Mouse (Mus musculus) cerebellum, postnatal 14 days (tissue): ENCODE measurements around the gene Rras2.

Experiments used
- DNase-seq, 2 experiments: peaks; one replicate each; pipeline ENCODE4 v3.0.0; 2021; ENCODE audit warnings: mixed read lengths in 2 of 2

Rras2 gene

DNA sequence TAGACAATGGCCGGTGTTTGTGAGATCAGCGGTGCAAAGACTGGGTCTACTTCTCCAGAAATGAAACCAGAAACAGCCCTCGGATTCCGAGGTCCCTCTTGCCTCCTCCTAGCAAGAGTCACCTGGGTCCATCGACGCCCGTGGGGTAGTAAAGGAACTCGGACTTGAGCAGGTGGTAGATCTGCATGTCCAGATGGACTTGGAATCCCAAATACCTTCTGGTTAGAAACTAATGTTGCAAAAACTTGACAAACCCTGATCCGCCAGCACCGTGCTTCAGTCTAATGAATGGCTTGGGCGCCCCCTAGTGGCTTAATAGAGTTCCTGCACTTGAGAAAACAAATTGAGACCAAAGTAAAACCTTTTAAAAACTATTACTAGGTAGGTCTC is 96.9 kb downstream of the Rras2 start:
- DNase-seq: peak; percentile 90 to 93

- peak in 1 of 2 experiments; percentile 45 for DNase-seq
Observed at GRCm38 (mm10) chr7:114020057-114020703, 97.4 kb downstream of the Rras2 start.

GRCm38 (mm10) chr7:114018861-114019260 is 98.7 kb downstream of the Rras2 start:
- DNase-seq: no peak

DNA sequence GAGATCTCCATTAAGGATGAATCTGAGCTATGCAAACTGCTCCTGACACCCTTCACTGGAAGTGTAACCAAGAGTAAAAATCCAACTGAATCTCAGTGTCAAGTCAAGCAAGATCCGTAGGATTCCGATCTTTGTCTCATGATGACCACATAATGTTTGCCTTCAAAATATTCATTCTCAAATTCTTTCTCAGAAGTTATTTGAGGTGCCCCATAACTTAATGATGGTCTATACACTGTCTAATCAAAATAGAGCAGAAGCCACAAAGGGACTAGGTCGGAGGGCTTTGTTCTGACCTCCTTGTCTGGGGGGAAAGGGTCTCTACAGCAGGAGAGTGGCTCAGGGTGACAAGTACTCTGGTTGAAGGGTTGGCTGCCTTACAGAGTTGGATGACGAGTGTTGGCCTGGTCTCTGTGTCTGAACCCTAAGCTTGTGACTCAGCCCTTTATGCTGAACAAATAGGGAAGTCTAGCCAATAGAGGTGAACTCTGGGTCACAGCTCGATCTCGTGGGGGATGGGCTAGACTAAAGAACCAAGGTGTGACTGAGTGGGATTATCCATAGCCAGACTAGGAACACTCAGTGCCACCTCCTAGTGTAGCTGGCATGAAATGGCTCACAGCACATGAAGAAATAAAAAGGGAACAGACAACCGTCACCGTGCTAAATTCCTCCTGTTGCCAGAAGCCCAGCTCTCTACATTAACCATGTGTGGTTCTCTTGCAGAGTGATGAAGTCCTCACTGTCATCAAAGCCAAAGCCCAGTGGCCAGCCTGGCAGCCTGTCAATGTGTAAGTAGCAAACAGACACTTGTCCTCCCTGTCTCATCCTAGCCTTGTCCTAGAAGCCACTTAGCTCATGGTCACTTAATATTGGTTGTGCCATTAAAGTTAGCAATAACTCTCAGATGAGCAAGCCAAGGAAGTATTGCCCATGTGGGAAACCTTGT is 101.3 kb downstream of the Rras2 start:
- DNase-seq: peak in 1 of 2 experiments; percentile 59

DNA sequence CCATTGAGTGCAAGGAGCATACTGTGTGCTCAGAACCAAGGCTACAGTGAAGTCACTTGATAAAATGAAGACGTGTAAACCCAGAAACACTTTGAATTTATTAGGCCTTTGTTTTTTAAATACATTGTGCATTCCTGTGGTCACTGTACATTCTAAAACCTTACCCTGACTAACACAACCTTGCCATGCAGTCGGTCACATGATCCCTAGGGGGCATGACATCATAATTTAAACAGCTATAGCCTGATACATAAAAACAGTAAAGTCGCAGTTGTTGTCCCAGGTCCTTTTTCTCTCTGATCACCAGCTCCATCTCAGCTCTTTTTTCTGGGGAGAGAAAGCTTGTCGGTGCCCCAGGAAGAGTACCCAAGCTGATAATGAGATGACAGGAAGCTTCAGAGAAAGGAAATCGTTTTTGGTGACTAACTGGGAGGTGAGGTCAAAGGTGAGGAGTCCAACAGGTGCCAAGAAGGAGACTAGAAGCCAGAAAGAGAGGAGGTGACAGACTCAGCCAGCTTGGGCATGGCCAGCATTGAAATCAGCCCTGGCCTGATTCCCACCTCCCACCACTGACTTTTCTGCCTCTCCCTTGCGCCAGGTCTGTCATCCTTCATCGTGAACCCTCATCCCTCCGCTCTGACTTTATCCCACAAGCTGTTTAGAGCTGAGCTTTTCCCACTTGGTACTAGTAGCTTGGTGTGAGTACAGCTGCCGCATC is 105.7 kb downstream of the Rras2 start:
- peak; percentile 54 to 58 for DNase-seq

- peak in 1 of 2 experiments; percentile 56 for DNase-seq
Observed at GRCm38 (mm10) chr7:114007565-114007964, 110.0 kb downstream of the Rras2 start.

DNA sequence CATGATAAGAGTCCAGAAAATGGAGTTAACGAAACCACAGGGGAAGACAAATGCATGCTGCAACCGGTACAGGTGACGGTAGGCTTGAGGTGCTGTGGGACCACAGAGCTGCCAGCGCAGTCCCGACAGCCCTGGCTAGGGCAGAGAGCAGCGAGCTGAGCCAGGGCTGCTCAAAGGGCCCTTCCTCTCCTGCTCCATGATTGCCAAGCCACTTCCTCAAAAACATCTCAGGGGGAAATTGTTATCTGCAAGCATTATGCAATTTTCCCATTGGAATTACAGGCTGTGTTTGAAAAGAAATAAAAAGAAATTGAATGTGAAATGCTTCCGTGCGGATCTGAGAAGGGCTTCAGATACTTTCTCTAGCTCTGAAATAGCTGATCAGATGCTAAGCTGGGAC is 111.1 kb downstream of the Rras2 start:
- no peak for DNase-seq

GRCm38 (mm10) chr7:114005499-114005898 is 112.1 kb downstream of the Rras2 start:
- DNase-seq: no peak

- no peak for DNase-seq
Observed at GRCm38 (mm10) chr7:114004171-114004570, 113.4 kb downstream of the Rras2 start.

DNA sequence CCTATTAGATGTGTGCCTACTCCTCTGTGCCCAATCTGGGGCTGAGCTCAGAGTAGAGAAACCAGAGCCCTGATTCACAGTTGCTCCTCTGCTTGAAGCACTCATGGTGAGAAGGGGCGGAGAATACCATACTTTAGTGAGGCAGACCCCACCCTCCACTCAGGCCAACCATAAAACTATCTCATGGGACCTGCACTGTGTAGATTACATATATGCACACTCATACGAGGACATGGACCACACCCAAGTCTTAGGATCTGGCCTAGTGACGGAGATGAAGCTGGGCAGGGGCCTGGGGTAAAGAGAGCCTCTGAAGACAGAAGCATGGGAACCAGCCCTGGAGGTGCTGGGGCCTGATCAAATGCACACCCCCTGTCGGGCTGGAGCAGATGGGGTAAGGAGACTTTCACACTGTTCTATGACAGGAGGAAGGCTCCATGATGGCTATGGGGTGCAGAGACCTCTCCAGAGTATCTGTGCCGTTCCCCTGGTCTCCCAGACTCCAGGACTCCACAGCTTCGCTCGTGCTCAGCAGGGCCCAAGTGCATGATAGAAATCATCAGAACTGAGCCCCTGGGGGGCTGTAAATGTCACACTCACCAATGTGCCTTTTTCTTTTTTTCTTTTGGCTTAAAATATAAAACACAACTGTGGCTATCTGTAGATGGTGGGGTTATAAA is 119.8 kb downstream of the Rras2 start:
- no peak for DNase-seq
